Comparison of ENCODE assay signal across 11 mouse cellular contexts in the genomic region with DNA sequence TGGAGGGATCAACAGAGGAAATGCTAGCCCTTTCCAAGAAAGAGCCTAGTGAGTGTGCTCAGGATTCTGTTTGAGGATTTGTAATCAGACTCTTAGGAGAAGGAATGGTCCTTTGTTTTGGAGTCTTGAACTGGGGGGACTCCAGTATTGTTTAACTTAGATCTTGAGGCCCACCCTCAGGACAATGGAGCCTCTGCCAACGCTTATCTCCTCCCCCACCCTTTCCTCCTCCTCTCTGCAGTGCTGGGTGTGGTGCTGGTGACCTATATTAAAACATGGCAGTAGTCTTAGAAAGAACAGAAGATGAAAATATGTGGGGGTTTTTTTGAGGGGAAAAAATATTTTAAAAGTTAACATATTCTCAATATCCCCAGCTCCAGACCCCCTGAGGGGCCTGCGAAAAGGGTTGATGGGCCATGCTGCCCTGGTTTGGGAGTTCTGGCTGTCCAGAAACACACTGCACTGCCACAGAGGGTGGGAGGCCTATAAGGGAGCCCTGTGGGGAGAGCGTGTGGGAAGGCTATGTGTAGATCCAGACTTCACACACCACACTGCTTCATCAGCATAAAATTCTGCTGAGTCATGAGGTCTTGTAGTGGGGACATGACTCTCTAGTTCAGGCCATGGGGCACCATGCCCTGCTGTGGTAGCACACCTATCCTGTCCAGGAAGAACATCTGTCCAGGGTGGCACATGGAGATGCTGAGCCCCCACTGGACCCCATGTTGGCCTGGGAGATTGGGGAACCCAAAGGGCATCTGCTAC. TPM values are rescaled to one million over a fixed set of nuclear protein-coding genes. Genes with fewer than 3 reads are reported as not detected.
DNase-seq lines count a peak whose midpoint lies in the region; ATAC-seq lines count a peak whose summit lies in the region.
"Had no signal": no experiment of that assay in that cellular context is flagged by ENCODE, and none has a peak within 500 bp of the region (broad histone marks: within the 10 kb centered on the region; RNA-seq: fewer than 3 reads in every experiment).

No protein-coding gene starts in this region.

- no peak overlapping the region for H3K4me2 ChIP-seq in heart, embryonic 11.5 days
- peak overlapping the region; percentile 41; the same call in 1 of the 2 replicates for H3K4me2 ChIP-seq in liver, embryonic 15.5 days
- H3K4me2 ChIP-seq: neural tube, embryonic 12.5 days had no signal

- H3K27ac ChIP-seq in heart, embryonic 11.5 days (ENCODE audit: low read depth, low read length), result 0 out of 2 replicates have a peak overlapping the region, but pooled peaks have one; percentile 35
- H3K27ac ChIP-seq in liver, embryonic 15.5 days (replicated peaks), result peak overlapping the region; percentile 76
- H3K27ac ChIP-seq: neural tube, embryonic 12.5 days had no signal

- H3K9me3 ChIP-seq in heart, embryonic 11.5 days (replicated peaks; ENCODE audit: control insufficient read depth, low read length), result no peaks in the 10 kb centered on the region
- no peaks in the 10 kb centered on the region for H3K9me3 ChIP-seq in liver, embryonic 15.5 days (replicated peaks)
- H3K9me3 ChIP-seq: neural tube, embryonic 12.5 days had no signal

- ATAC-seq in heart, embryonic 11.5 days (replicated peaks; ENCODE audit: insufficient number of reproducible peaks, low FRiP score, low TSS enrichment), result peak; percentile 68
- peak; percentile 80 for ATAC-seq in liver, embryonic 15.5 days (ENCODE audit: insufficient read depth)

- no peak for DNase-seq in heart, adult 8-10 months (ENCODE audit: low spot score)
- peak; percentile 37 for DNase-seq in 416B (ENCODE audit: low read depth)
- DNase-seq in c-Kit-positive CD71-positive TER-119-negative erythroid progenitor cells, embryonic 14.5 days (ENCODE audit: low read depth), result peak; percentile 29
- no peak for DNase-seq in spleen, postnatal 10 days (ENCODE audit: low spot score in 2 of 2)
- DNase-seq in left cerebral cortex, postnatal 36 days (ENCODE audit: low spot score in 2 of 2), result no peak
- no peak for DNase-seq in layer of hippocampus, adult 8-10 months (ENCODE audit: low spot score in 2 of 2)
- DNase-seq: cerebellum, postnatal 25 days; layer of hippocampus, adult 9-11 months had no signal

- intact Hi-C loops in left cerebral cortex, postnatal 36 days (cut with DNase I), result no loop called here

- H3K27me3 ChIP-seq in heart, embryonic 11.5 days (ENCODE audit: control insufficient read depth, insufficient read depth, low read length), result no peaks in the 10 kb centered on the region
- H3K27me3 ChIP-seq in liver, embryonic 15.5 days, result no peaks in the 10 kb centered on the region
- H3K27me3 ChIP-seq: neural tube, embryonic 12.5 days had no signal

- WGBS in heart, embryonic 11.5 days (ENCODE audit: insufficient replicate concordance), result 56% methylated on average over 3 of the region's 3 CpGs
- WGBS in liver, embryonic 15.5 days (ENCODE audit: insufficient replicate concordance), result 27% methylated on average over 3 of the region's 3 CpGs

- no peaks in the 10 kb centered on the region for H3K36me3 ChIP-seq in heart, embryonic 11.5 days (ENCODE audit: control insufficient read depth, insufficient read depth, low read length)
- peaks cover 9% of the 10 kb centered on the region for H3K36me3 ChIP-seq in liver, embryonic 15.5 days (replicated peaks)

- peaks cover 11% of the 10 kb centered on the region; the same call in 1 of the 2 replicates for H3K4me1 ChIP-seq in heart, embryonic 11.5 days (ENCODE audit: control insufficient read depth, insufficient read depth, low read length)
- H3K4me1 ChIP-seq in liver, embryonic 15.5 days (replicated peaks), result peaks cover 41% of the 10 kb centered on the region

- no peak overlapping the region for H3K4me3 ChIP-seq in heart, embryonic 11.5 days (ENCODE audit: low read depth, low read length)
- no peak overlapping the region for H3K4me3 ChIP-seq in liver, embryonic 15.5 days (replicated peaks)
- H3K4me3 ChIP-seq: neural tube, embryonic 12.5 days had no signal

- H3K9ac ChIP-seq in heart, embryonic 11.5 days (ENCODE audit: low read depth, low read length), result no peak overlapping the region
- H3K9ac ChIP-seq in liver, embryonic 15.5 days, result peak overlapping the region; percentile 4; the same call in 1 of the 2 replicates
- H3K9ac ChIP-seq: neural tube, embryonic 12.5 days had no signal

RNA-seq across cellular contexts. Expression of gene Nr2c1, which starts 50.6 kb away (rescaled TPM):
- polyA plus RNA-seq in heart, embryonic 11.5 days (2014; fragmentation: Nextera tagmentation; extraction: Ambion mirVana), result 8.1 and 8.7 TPM in 2 replicates
- 1 to 10 TPM; 5.7 to 6.4 (median 6.0) TPM for total RNA-seq in heart, adult 8-10 months (2022)
- polyA plus RNA-seq in liver, embryonic 15.5 days (2015; fragmentation: Nextera tagmentation; extraction: Ambion mirVana), result 2.6 and 2.8 TPM in 2 replicates
- 1 to 10 TPM; 7.3 to 8.6 TPM for total RNA-seq in left cerebral cortex, postnatal 36 days (2021)
- 10 to 100 TPM in 1 of 4 experiments, 1 to 10 TPM in 3; 8.1 to 11.5 (median 8.6) TPM for total RNA-seq in layer of hippocampus, adult 8-10 months (2022)

Comparison
In these comparisons a context has a peak if more than half of its experiments do, and no peak if none do; other contexts are left out.
1. DNase-seq: peak in 416B (single experiment) and c-Kit-positive CD71-positive TER-119-negative erythroid progenitor cells, embryonic 14.5 days (single experiment); none in heart, adult 8-10 months (single experiment), spleen, postnatal 10 days (0 of 2), left cerebral cortex, postnatal 36 days (0 of 2) and layer of hippocampus, adult 8-10 months (0 of 2).